Mouse (Mus musculus) midbrain, embryonic 14.5 days (tissue): Measurements from ENCODE around the gene Emp1. TPM values are rescaled to one million over a fixed set of nuclear protein-coding genes. Genes with fewer than 3 reads are reported as not detected.

ENCODE experiments used
- ATAC-seq: fragments of 200-750 bp; cut with Nextera tagmentation; 2 replicates; pipeline ENCODE4 v1.8.0; 2017; ENCODE audit warnings: moderate number of reproducible peaks, moderate library complexity; ENCODE audit not compliant: low FRiP score, low TSS enrichment
- DNase-seq: peaks from one replicate; pipeline ENCODE4 v3.0.0-alpha.2; 2015
- H3K27ac ChIP-seq: fragments of 300-500 bp; sonication (generic); replicated peaks from 2 replicates; pipeline ENCODE4 v1.5.1; 2014; ENCODE audit warnings: mild to moderate bottlenecking, low read depth, low read length, moderate library complexity
- H3K27me3 ChIP-seq: fragments of 300-500 bp; sonication (generic); 2 replicates; pipeline ENCODE4 v1.6.1; 2014; ENCODE audit warnings: low read length, control low read depth, mixed read lengths; ENCODE audit not compliant: control insufficient read depth, insufficient read depth
- H3K36me3 ChIP-seq: fragments of 300-500 bp; sonication (generic); 2 replicates; pipeline ENCODE4 v1.6.1; 2014; ENCODE audit warnings: low read length, control low read depth; ENCODE audit not compliant: control insufficient read depth, insufficient read depth
- H3K4me1 ChIP-seq: fragments of 300-500 bp; sonication (generic); 2 replicates; pipeline ENCODE4 v1.6.1; 2014; ENCODE audit warnings: mild to moderate bottlenecking, antibody characterized with exemption, low read length, control low read depth; ENCODE audit not compliant: control insufficient read depth, insufficient read depth
- H3K4me2 ChIP-seq: fragments of 300-500 bp; sonication (generic); 2 replicates; pipeline ENCODE4 v1.6.1; 2014; ENCODE audit warnings: mild to moderate bottlenecking, low read length, moderate library complexity
- H3K4me3 ChIP-seq: fragments of 300-500 bp; sonication (generic); replicated peaks from 2 replicates; pipeline ENCODE4 v1.5.1; 2014; ENCODE audit warnings: low read depth, low read length
- H3K9ac ChIP-seq: fragments of 300-500 bp; sonication (generic); replicated peaks from 2 replicates; pipeline ENCODE4 v1.6.1; 2014; ENCODE audit warnings: mild to moderate bottlenecking, low read length, moderate library complexity
- H3K9me3 ChIP-seq: fragments of 300-500 bp; sonication (generic); 2 replicates; pipeline ENCODE4 v1.6.1; 2016; ENCODE audit warnings: low read length, control low read depth, mixed read lengths; ENCODE audit not compliant: control insufficient read depth
- WGBS: fragments of 180-500 bp; shearing (Covaris S2); extraction: QIAGEN DNeasy Blood & Tissue Kit; methylation state at CpG from one replicate; pipeline ENCODE4 v1.1.7; 2014; 5-methylcytosine and 5-hydroxymethylcytosine counted together
- polyA plus RNA-seq: library from polyadenylated mRNA; unstranded; fragments of >200 nt; fragmentation: Nextera tagmentation; extraction: Ambion mirVana; gene quantifications from 2 replicates; pipeline ENCODE4 v1.2.1, GENCODE M21; 2014

Gene Emp1
- polyA plus RNA-seq, 1 experiment from 2014 or later = 3.6 TPM

DNA sequence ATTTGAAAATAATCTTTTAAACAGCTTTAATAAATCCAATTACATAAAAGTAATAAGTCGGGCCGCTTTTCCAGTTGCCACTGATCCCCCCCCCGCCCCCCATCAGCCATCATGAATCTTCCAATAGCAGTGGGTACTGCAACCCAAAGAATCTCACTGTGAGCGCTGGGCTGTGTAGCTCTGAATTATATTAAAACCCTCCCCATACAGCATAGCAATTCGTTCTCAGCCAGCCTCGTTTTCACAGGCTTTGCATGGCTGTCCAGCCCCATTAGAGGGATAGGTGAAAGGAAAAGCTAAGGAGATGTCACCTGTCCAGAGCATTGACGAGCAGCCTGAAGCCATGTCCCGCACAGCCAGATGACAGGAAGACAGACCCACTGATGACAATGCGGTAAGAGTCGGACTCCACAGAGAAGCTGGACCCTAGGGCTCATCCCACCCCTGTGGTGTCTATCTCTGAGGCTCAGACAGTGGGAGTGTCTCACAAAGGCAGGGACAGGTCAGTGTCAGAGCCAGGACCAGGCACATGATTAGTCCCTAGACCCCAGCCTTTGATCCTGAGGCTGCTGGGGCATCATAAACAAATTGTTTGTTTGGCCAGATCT, 49.5 kb downstream of the Emp1 start:
- no peaks in the 10 kb centered on the region for H3K9me3 ChIP-seq
- no peak overlapping the region for H3K4me2 ChIP-seq
- H3K27me3 ChIP-seq = no peaks in the 10 kb centered on the region
- 45% methylated on average over 10 of the region's 10 CpGs for WGBS
- no peak overlapping the region for H3K27ac ChIP-seq
- DNase-seq (peak; percentile 19), ATAC-seq (no peak)
- no peak overlapping the region for H3K4me3 ChIP-seq
- H3K9ac ChIP-seq = no peak overlapping the region
- H3K4me1 ChIP-seq = no peaks in the 10 kb centered on the region
- no peaks in the 10 kb centered on the region for H3K36me3 ChIP-seq

DNA sequence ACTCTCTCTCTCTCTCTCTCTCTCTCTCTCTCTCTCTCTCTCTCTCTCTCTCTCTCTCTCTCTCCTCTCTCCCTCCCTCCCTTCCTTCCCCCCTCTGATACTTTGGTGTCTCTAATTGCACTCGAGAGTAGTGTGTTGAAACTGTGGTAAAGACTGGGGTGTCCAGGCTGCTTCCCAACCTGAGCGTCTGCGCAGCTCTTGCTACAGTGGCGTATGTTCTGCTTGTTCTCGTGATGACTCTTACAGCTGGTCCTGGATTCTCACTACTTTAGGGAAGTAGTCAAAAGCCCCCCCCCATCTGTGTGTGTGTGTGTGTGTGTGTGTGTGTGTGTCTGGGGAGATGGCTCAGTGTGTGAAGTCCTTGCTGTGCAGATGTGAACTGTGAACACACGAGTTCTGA, 50.3 kb downstream of the Emp1 start:
- Histone ChIP-seq H3K36me3 (no peaks in the 10 kb centered on the region), H3K27ac (no peak overlapping the region), H3K4me1 (no peaks in the 10 kb centered on the region), H3K4me3 (no peak overlapping the region), H3K9me3 (no peaks in the 10 kb centered on the region), H3K9ac (no peak overlapping the region), H3K27me3 (no peaks in the 10 kb centered on the region), H3K4me2 (no peak overlapping the region)
- no peak for ATAC-seq
- 85% methylated on average over 6 of the region's 6 CpGs for WGBS
- DNase-seq = no peak

- ATAC-seq = no peak
- peak; percentile 55 for DNase-seq
Measured at GRCm38 (mm10) chr6:135417459-135417858, 55.1 kb downstream of the Emp1 start.

GRCm38 (mm10) chr6:135418223-135418824, 56.0 kb downstream of the Emp1 start:
- no peak overlapping the region for H3K9ac ChIP-seq
- H3K36me3 ChIP-seq = no peaks in the 10 kb centered on the region
- no peak overlapping the region for H3K27ac ChIP-seq
- H3K4me3 ChIP-seq = no peak overlapping the region
- no peak overlapping the region for H3K4me2 ChIP-seq
- DNase-seq (no peak), ATAC-seq (no peak)
- H3K27me3 ChIP-seq = 0 out of 2 replicates have a peak, but pooled peaks cover 2% of the 10 kb centered on the region
- 0 out of 2 replicates have a peak, but pooled peaks cover 2% of the 10 kb centered on the region for H3K9me3 ChIP-seq
- 89% methylated on average over 8 of the region's 8 CpGs for WGBS
- H3K4me1 ChIP-seq = no peaks in the 10 kb centered on the region

More at GRCm38 (mm10) chr6:135417459-135417858, 55.1 kb downstream of the Emp1 start:
- no peak overlapping the region for H3K4me2 ChIP-seq
- H3K9me3 ChIP-seq = no peaks in the 10 kb centered on the region
- no peak overlapping the region for H3K9ac ChIP-seq
- WGBS = 35% methylated on average over 5 of the region's 5 CpGs
- 0 out of 2 replicates have a peak, but pooled peaks cover 2% of the 10 kb centered on the region for H3K27me3 ChIP-seq
- H3K27ac ChIP-seq = no peak overlapping the region
- H3K36me3 ChIP-seq = no peaks in the 10 kb centered on the region
- H3K4me3 ChIP-seq = no peak overlapping the region
- no peaks in the 10 kb centered on the region for H3K4me1 ChIP-seq

DNA sequence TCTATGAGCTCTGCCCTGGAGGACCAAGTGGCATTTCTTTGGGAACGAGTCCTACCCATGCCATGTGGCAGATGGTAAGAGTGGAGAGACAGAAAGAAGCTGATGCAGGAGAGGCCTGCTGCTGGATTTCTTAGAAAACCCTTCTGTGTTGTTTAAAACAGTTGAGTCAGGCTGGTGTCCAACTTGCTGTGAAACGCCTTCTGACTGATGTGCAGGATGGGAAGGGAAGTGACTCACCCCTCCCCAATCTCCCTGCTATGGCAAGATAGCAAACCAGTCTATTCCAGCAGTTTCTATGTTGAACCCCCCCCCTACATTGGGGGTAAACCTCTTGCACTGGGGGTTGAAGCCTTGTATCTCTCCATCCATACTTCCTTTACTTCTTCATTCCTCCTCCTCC, 65.9 kb downstream of the Emp1 start:
- no peak overlapping the region for H3K4me3 ChIP-seq
- H3K9ac ChIP-seq = no peak overlapping the region
- DNase-seq (no peak), ATAC-seq (no peak)
- 83% methylated on average over 2 of the region's 2 CpGs for WGBS
- H3K27me3 ChIP-seq = no peaks in the 10 kb centered on the region
- 0 out of 2 replicates have a peak, but pooled peaks cover 5% of the 10 kb centered on the region for H3K9me3 ChIP-seq
- H3K4me2 ChIP-seq = no peak overlapping the region
- no peak overlapping the region for H3K27ac ChIP-seq
- H3K4me1 ChIP-seq = 0 out of 2 replicates have a peak, but pooled peaks cover 4% of the 10 kb centered on the region
- H3K36me3 ChIP-seq = no peaks in the 10 kb centered on the region

DNA sequence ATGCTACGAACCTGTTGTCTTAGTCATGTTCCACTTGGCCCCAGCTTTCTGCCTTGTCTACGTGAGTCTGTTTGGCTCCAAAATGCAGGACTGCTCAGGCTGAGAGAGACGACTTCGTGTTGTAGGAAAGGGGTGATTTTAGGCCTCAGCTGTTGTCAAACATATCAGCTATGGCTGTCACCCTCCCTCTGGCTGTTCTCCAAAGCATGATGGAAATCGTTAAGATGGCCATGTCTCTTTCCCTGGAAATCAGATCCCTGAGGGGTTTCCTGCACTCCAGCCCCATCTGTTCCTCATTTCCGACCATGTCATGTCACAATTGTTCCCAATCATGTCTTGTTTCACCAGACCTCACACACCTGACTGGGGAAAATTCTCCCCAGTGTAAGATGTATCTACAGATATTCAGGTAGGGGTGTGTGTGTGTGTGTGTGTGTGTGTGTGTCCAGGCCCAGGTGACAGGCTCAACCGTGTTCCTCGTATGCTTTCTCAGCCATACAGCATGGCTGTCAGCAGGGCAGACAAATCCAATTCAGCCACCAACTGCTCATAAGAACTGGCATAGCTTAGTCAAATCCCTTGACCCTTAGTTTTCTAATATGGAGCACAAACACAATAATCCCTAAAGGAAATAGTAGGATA, 67.0 kb downstream of the Emp1 start:
- DNase-seq = peak; percentile 64
- 42% methylated on average over 8 of the region's 8 CpGs for WGBS
- no peaks in the 10 kb centered on the region for H3K36me3 ChIP-seq

GRCm38 (mm10) chr6:135430441-135430970, 68.2 kb downstream of the Emp1 start:
- Histone ChIP-seq H3K9ac (no peak overlapping the region), H3K36me3 (no peaks in the 10 kb centered on the region), H3K4me1 (0 out of 2 replicates have a peak, but pooled peaks cover 4% of the 10 kb centered on the region), H3K9me3 (no peaks in the 10 kb centered on the region), H3K27me3 (no peaks in the 10 kb centered on the region), H3K27ac (no peak overlapping the region), H3K4me3 (no peak overlapping the region), H3K4me2 (no peak overlapping the region)
- WGBS = 85% methylated on average over 8 of the region's 8 CpGs
- no peak for DNase-seq
- no peak for ATAC-seq

More for the DNA sequence above, 67.0 kb downstream of the Emp1 start:
- Histone ChIP-seq H3K4me2 (no peak overlapping the region), H3K9me3 (no peaks in the 10 kb centered on the region), H3K4me1 (0 out of 2 replicates have a peak, but pooled peaks cover 4% of the 10 kb centered on the region), H3K27ac (0 out of 2 replicates have a peak overlapping the region, but pooled peaks have one; percentile 8), H3K27me3 (no peaks in the 10 kb centered on the region), H3K4me3 (no peak overlapping the region), H3K9ac (no peak overlapping the region)
- ATAC-seq = no peak
